Mouse (Mus musculus): ENCODE measurements around the gene Rabgap1l.
"Not testable (repeated sequence)": the region's sequence is repeated elsewhere in the genome, so short reads cannot be mapped to it uniquely, and the experiment has no call there.

Gene Rabgap1l

GRCm38 (mm10) chr1:160306336-160306735 lies 486.7 kb downstream of the Rabgap1l start:
- peak; percentile 21 for DNase-seq

DNA sequence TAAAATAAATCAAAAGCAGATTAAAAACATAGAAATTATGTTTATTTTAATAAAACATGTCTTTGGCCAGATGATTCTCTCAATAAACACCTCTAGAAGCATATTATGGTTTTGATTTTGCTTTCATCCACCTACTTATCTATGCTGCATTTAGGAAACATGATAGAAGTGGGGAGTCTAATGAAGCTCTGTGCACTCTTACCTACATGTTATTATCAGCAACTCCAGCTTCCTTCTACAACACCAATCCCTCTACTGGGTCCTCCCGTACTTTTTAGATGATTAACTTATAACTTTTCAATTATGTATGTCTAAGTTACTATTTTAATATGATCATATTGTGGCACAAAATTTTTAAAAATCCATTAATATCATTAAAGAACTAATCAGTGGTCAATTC lies 487.2 kb downstream of the Rabgap1l start:
- DNase-seq: no peak

- DNase-seq: no peak
These were observed 488.0 kb downstream of the Rabgap1l start for GRCm38 (mm10) chr1:160304969-160305498.

DNA sequence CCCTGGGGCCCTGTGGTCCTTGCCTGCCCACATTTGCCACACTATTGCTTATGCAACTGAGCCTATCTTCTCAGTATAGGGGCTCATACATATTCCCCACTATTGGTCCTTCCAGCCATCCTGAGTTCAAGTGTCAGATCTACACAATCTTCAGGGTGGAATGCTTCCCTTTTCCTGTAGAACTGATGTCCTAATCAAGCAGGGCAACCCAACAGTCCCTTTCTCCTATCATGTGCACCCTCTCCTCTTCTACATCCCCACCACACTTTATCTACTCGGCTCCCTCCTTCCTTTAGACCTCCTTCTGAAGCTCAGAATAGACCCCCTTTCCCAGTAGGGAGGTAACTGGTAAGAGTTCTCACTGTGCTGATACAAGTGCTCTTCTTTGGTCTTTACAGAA lies 490.7 kb downstream of the Rabgap1l start:
- DNase-seq: no peak

GRCm38 (mm10) chr1:160301156-160301555 lies 491.9 kb downstream of the Rabgap1l start:
- no peak for DNase-seq

DNA sequence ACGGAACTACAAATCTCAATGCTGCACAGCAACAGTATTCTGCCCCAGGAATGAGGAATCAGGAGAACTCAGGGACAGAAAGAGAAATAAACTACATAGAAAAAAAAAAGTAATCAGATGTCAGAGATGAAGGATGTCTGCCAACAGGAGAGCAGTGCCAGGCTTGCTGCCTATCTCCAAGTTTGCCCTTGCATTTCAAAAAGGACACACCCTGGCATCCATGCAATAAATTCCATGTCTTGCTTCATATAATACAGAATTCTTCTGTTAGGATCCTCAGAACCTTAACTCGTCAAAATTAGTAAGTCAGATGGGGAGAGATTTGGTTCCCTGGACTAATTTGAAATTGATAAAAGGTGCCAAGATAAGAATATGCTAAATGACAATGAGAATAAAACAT lies 492.3 kb downstream of the Rabgap1l start:
- DNase-seq: no peak

DNA sequence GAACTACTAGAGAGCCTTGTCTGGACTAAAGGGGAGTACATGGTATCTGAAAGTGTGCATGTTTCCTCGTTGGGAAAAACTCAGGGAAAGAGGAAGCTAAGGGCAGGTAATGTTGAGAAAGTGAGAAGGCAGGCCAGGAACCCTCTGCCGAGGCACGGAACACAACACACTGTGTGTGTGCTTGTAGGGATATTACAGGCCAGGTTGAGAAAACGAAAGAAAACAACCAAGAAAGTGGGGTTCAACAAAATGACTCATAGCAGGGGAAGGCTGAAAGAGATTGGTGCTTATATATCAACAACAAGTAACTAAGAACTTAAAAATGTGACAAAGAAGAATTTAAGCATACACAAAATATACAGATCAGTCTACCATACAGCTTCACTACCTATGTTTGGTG lies 493.0 kb downstream of the Rabgap1l start:
- no peak for DNase-seq

- no peak for DNase-seq
These were observed 494.1 kb downstream of the Rabgap1l start for GRCm38 (mm10) chr1:160298893-160299292.

GRCm38 (mm10) chr1:160297701-160298100 lies 495.3 kb downstream of the Rabgap1l start:
- no peak for DNase-seq

DNA sequence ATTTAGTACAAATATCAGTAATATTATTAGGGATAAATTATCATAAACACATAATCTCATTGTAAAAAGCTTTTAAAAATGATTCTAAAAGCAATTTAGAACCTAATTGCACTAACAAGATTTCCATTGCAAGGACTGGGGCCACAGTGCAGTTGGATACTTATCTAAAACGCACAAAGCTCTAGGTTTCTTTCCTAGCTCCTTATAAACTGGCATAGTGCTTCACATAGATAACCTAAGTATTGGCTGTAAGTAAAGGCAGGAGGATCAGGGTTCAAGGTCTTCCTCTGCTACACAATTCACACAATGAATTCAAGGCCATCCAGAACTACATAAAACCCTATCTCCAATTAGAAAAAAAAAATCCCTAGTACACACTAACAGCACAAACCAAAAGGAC lies 497.7 kb downstream of the Rabgap1l start:
- DNase-seq: no peak

DNA sequence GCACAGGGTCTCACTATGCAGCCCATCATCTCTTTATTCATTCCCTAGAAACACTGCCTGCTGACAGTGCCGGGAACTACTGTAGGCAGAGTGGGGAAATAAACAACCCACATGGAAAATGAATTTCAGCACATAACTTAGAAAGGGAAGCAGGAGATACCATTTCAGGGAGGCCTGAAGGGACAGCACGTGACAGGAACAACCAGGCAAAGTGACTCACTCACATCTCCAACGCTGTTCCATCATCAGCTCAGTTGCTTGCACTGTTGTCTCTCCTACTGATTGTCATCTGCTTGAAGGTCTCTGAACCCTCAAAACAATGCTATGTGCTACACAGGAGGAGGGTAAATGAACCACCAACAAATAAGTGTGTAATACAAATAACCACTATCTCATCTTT lies 499.5 kb downstream of the Rabgap1l start:
- no peak for DNase-seq

DNA sequence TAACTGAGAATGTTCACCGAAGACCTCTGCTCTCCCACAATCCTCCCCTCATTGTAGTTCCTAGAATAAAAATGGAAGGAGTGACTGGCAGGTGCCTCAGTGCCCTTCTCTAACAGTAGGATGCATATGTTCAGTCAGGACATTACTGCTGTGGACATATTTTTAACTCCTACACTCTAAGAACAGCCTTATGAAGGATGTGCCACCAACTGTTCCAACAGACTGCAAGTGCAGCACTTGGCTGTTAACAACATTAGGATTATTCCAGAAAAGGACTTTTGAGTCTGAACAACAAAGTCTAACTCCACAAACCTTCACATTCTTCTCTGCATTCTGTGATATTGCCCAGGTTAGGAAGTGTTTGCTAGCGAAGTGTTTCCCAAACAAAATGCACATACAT lies 501.0 kb downstream of the Rabgap1l start:
- DNase-seq: no peak

- no peak for DNase-seq
These were observed 502.8 kb downstream of the Rabgap1l start for GRCm38 (mm10) chr1:160290242-160290641.

DNA sequence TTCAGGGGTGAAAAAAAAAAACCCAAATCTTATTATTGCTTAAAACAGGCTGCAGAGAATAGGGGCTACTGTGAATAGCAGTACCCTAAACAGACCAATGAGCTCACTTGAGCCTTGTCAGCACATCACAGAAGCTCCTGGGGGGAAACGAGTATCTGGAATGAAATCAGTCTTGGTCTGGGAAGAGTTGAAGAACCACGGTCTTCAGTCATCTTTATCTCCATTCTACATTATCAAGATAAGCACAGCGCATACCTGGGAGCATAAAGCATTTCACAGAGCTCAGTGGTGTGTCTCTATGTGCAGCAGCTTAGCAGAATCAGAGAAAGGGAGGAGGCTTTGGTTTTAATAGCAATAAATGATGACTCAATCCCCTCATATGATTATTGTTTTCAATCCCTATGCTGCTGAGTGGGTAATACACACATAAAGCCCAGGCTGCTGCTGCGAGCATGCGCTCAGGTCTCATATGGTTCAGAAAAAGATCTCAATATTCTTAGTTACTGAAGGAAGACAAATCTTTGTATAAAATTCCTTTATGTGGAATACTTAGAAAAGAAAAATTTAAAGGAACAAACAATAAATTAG lies 505.9 kb downstream of the Rabgap1l start:
- no peak for DNase-seq

- no peak for DNase-seq
These were observed 506.5 kb downstream of the Rabgap1l start for GRCm38 (mm10) chr1:160286400-160287057.

DNA sequence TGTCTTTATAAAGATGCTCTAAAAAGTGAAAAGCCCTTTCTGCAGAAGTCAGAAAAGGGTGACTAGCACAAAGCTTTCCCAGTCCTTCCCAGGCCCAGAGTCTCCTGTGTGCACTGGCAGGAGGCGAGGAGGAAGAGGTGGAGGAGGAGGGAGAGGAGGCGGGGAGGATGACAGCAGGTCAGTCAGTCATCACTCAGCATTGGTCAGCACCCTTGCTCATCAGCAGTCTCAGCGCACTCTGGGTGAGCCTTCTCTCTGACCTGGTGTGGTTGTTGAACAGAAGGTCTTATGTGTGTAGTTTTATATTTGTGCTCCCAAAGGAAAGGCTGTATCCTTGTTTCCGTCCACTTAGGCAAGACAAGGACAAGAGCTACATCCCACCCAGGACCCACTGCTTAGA lies 508.8 kb downstream of the Rabgap1l start:
- no peak for DNase-seq

DNA sequence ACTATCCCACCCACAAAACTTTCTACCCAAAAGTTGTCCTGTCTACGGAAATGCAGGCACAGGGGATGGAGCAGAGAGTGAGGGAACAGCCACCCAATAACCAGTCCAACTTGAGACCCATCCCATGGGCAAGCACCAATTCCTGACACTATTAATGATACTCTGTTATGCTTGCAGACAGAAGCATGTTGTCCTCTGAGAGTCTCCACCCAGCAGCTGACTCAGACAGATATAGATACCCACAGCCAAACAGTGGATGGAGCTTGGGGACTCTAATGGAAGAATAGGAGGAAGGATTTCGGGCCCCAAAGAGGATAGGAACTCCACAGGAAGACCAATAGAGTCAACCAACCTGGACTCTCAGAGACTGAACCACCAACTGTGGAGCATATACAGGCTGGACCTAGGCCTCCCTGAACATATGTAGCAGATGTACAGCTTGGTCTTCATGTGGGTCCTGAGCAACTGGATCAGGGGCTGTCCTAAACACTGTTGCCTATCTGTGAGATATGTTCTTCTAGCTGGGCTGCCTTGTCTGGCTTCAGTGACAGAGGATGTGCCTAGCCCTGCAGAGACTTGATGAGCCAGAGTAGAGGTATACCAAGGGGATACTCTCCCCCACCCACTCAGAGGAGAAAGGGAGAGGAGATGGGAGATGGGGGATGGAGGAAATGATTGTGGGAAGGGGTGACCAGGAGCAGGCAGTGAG lies 510.7 kb downstream of the Rabgap1l start:
- not testable (repeated sequence) for DNase-seq

DNA sequence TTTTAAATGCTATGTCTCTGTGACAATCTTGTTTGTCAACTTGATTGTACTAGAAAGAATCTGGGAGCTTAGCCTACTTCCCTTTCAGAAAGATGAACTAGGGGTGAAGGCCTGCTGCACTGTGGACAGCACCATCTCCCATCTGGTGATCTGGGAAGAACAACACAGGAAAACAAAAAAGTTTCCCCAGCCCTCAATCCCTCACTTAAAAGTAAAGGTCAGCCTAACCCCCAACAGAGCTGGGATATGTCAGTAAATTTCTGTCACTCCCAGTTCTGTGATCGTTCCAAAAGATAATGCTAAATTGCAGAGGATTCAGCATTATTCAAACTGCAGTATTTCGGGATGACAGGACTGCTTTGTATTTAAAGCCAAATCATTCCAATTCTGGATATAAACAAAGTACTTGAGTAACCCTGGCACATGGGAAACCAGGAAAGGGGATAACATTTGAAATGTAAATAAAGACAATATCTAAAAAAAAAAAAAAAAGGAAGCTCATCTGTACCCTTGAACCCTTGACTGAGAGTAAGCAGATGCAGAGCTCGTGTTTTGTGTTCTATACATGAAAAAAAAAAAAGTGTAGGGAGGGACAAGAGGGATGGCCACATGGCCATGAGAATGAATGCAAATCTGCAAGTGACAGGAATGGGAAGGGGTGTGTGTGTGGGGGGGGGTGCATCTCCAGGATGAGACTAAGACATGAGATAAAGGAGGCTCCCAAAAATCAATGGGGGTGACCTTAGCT lies 511.5 kb downstream of the Rabgap1l start:
- DNase-seq: no peak

- no peak for DNase-seq
These were observed 512.4 kb downstream of the Rabgap1l start for GRCm38 (mm10) chr1:160280603-160281002.

DNA sequence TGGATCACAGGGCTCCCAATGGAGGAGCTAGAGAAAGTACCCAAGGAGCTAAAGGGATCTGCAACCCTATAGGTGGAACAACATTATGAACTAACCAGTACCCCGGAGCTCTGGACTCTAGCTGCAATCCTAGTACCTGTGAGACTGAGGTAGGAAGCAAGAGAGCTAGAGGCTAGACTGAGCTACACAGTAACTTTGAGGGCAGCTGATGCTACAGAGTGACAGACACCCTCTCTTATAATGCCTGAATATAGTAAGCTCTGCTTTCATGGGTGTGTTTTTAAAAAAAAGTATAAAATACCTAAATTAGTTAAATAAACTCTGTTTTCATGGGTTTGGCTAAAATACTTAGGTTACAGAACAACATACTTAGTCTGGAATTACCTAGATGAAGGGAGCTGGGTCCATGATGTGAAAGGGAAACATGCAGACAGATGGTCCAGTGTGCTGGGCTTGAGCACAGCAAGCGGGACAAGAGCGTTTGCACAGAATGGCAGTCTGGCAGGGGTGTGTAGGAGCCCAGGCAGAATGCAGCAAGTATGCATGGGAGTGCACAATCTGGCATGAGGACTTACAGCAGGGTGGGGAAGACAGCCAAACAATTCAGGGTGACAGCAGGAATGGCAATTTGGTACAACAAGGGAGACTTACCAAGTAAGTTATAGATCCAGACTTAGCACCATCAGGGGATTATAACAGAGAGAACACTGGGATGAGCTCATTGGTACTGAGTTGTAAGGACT lies 514.9 kb downstream of the Rabgap1l start:
- no peak for DNase-seq

- DNase-seq: no peak
These were observed 517.8 kb downstream of the Rabgap1l start for GRCm38 (mm10) chr1:160275248-160275647.

- DNase-seq: no peak
These were observed 519.8 kb downstream of the Rabgap1l start for GRCm38 (mm10) chr1:160273133-160273743.
